20 mouse cellular contexts compared by ENCODE assay signal in genomic region chr9:31775956-31776355, GRCm38 (mm10).
A peak's percentile ranks its signal among the peaks of the same experiment; 100 is the strongest.
DNase-seq lines count a peak whose midpoint lies in the region; ATAC-seq and TF ChIP-seq lines count a peak whose summit lies in the region.
"Had no signal": no experiment of that assay in that cellular context is flagged by ENCODE, and none has a peak within 500 bp of the region (broad histone marks: within the 10 kb centered on the region; RNA-seq: fewer than 3 reads in every experiment).

No protein-coding gene starts in this region.

- no peak overlapping the region for H3K27ac ChIP-seq in heart, embryonic 11.5 days (ENCODE audit: low read depth, low read length)
- no peak overlapping the region for H3K27ac ChIP-seq in hindbrain, postnatal 0 days
- no peak overlapping the region for H3K27ac ChIP-seq in hindbrain, embryonic 11.5 days (ENCODE audit: low read depth, low read length)
- H3K27ac ChIP-seq in midbrain, postnatal 0 days (ENCODE audit: low read depth, low read length) = no peak overlapping the region
- H3K27ac ChIP-seq in midbrain, embryonic 10.5 days (replicated peaks) = no peak overlapping the region
- H3K27ac ChIP-seq: embryonic facial prominence, embryonic 13.5 days; forebrain, embryonic 12.5 days; gastrocnemius, adult 2 months; heart, embryonic 10.5 days; heart, embryonic 15.5 days; hindbrain, embryonic 13.5 days; intestine, embryonic 15.5 days had no signal

- no peak overlapping the region for H3K4me2 ChIP-seq in heart, embryonic 11.5 days
- H3K4me2 ChIP-seq in hindbrain, postnatal 0 days (ENCODE audit: low read depth, low read length) = no peak overlapping the region
- H3K4me2 ChIP-seq in hindbrain, embryonic 11.5 days (replicated peaks; ENCODE audit: low read depth, low read length) = no peak overlapping the region
- H3K4me2 ChIP-seq in midbrain, postnatal 0 days (ENCODE audit: low read depth, low read length, poor library complexity, severe bottlenecking) = no peak overlapping the region
- H3K4me2 ChIP-seq: embryonic facial prominence, embryonic 13.5 days; forebrain, embryonic 12.5 days; heart, embryonic 15.5 days; hindbrain, embryonic 13.5 days; intestine, embryonic 15.5 days had no signal

- H3K4me3 ChIP-seq in heart, embryonic 11.5 days (ENCODE audit: low read depth, low read length) = no peak overlapping the region
- H3K4me3 ChIP-seq in hindbrain, postnatal 0 days (ENCODE audit: low read length) = no peak overlapping the region
- H3K4me3 ChIP-seq in hindbrain, embryonic 11.5 days (ENCODE audit: low read depth, low read length) = no peak overlapping the region
- H3K4me3 ChIP-seq in midbrain, postnatal 0 days (ENCODE audit: low read depth, low read length) = no peak overlapping the region
- no peak overlapping the region for H3K4me3 ChIP-seq in midbrain, embryonic 10.5 days
- H3K4me3 ChIP-seq: embryonic facial prominence, embryonic 13.5 days; forebrain, embryonic 12.5 days; gastrocnemius, adult 2 months; heart, embryonic 10.5 days; heart, embryonic 15.5 days; hindbrain, embryonic 13.5 days; intestine, embryonic 15.5 days had no signal

- ATAC-seq in heart, embryonic 11.5 days (replicated peaks; ENCODE audit: insufficient number of reproducible peaks, low FRiP score, low TSS enrichment) = no peak
- ATAC-seq in hindbrain, postnatal 0 days = no peak
- ATAC-seq in hindbrain, embryonic 11.5 days (ENCODE audit: low FRiP score) = no peak
- no peak for ATAC-seq in midbrain, postnatal 0 days (ENCODE audit: low FRiP score)
- ATAC-seq: activated CD4-positive, CD25-positive, alpha-beta regulatory T cell, adult 4 months; intestine, embryonic 15.5 days had no signal

- H3K9me3 ChIP-seq in heart, embryonic 11.5 days (replicated peaks; ENCODE audit: control insufficient read depth, low read length) = no peaks in the 10 kb centered on the region
- H3K9me3 ChIP-seq in hindbrain, postnatal 0 days (ENCODE audit: low read length) = no peaks in the 10 kb centered on the region
- no peaks in the 10 kb centered on the region for H3K9me3 ChIP-seq in hindbrain, embryonic 11.5 days (ENCODE audit: control insufficient read depth, low read length)
- H3K9me3 ChIP-seq in midbrain, postnatal 0 days (ENCODE audit: low read length) = no peaks in the 10 kb centered on the region
- no peaks in the 10 kb centered on the region for H3K9me3 ChIP-seq in midbrain, embryonic 10.5 days (replicated peaks)
- H3K9me3 ChIP-seq: embryonic facial prominence, embryonic 13.5 days; forebrain, embryonic 12.5 days; heart, embryonic 10.5 days; heart, embryonic 15.5 days; hindbrain, embryonic 13.5 days; intestine, embryonic 15.5 days had no signal

- H3K9ac ChIP-seq in heart, embryonic 11.5 days (ENCODE audit: low read depth, low read length) = no peak overlapping the region
- H3K9ac ChIP-seq in hindbrain, postnatal 0 days (replicated peaks; ENCODE audit: low read length) = no peak overlapping the region
- H3K9ac ChIP-seq in hindbrain, embryonic 11.5 days (ENCODE audit: low read depth, low read length) = no peak overlapping the region
- no peak overlapping the region for H3K9ac ChIP-seq in midbrain, postnatal 0 days (replicated peaks; ENCODE audit: low read length, poor library complexity, severe bottlenecking)
- H3K9ac ChIP-seq: embryonic facial prominence, embryonic 13.5 days; forebrain, embryonic 12.5 days; heart, embryonic 15.5 days; hindbrain, embryonic 13.5 days; intestine, embryonic 15.5 days had no signal

- no peaks in the 10 kb centered on the region for H3K4me1 ChIP-seq in heart, embryonic 11.5 days (ENCODE audit: control insufficient read depth, insufficient read depth, low read length)
- H3K4me1 ChIP-seq in hindbrain, postnatal 0 days (ENCODE audit: insufficient read depth, low read length) = no peaks in the 10 kb centered on the region
- H3K4me1 ChIP-seq in hindbrain, embryonic 11.5 days (replicated peaks; ENCODE audit: control insufficient read depth, insufficient read depth, low read length) = no peaks in the 10 kb centered on the region
- H3K4me1 ChIP-seq in midbrain, postnatal 0 days (ENCODE audit: insufficient read depth, low read length) = no peaks in the 10 kb centered on the region
- no peaks in the 10 kb centered on the region for H3K4me1 ChIP-seq in midbrain, embryonic 10.5 days
- H3K4me1 ChIP-seq: embryonic facial prominence, embryonic 13.5 days; forebrain, embryonic 12.5 days; heart, embryonic 10.5 days; heart, embryonic 15.5 days; hindbrain, embryonic 13.5 days; intestine, embryonic 15.5 days had no signal

- no peaks in the 10 kb centered on the region for H3K36me3 ChIP-seq in heart, embryonic 11.5 days (ENCODE audit: control insufficient read depth, insufficient read depth, low read length)
- H3K36me3 ChIP-seq in hindbrain, postnatal 0 days (ENCODE audit: insufficient read depth, low read length) = no peaks in the 10 kb centered on the region
- no peaks in the 10 kb centered on the region for H3K36me3 ChIP-seq in hindbrain, embryonic 11.5 days (ENCODE audit: control insufficient read depth, insufficient read depth, low read length)
- no peaks in the 10 kb centered on the region for H3K36me3 ChIP-seq in midbrain, postnatal 0 days (ENCODE audit: insufficient read depth, low read length)
- H3K36me3 ChIP-seq in midbrain, embryonic 10.5 days = no peaks in the 10 kb centered on the region
- H3K36me3 ChIP-seq: embryonic facial prominence, embryonic 13.5 days; forebrain, embryonic 12.5 days; heart, embryonic 10.5 days; heart, embryonic 15.5 days; hindbrain, embryonic 13.5 days; intestine, embryonic 15.5 days had no signal

- no peak for TF ChIP-seq CTCF in hindbrain, postnatal 0 days (IDR thresholded peaks at IDR 0.05; ENCODE audit: low read depth)
- TF ChIP-seq CTCF in midbrain, postnatal 0 days (IDR thresholded peaks at IDR 0.05) = no peak

- DNase-seq in heart, adult 18-20 months = peak; percentile 6 to 11
- peak; percentile 59 for DNase-seq in hindbrain, postnatal 0 days (ENCODE audit: low spot score)
- DNase-seq in hindbrain, embryonic 11.5 days (ENCODE audit: low spot score) = no peak
- DNase-seq in midbrain, postnatal 0 days (ENCODE audit: low spot score) = peak; percentile 54
- DNase-seq in midbrain, embryonic 10.5 days (ENCODE audit: low spot score) = no peak
- no peak for DNase-seq in gastrocnemius, postnatal 10 days
- DNase-seq: adrenal gland, postnatal 14 days; cerebellum, adult 2 months; cerebellum, postnatal 25 days; gastrocnemius, adult 2 months; heart, postnatal 4 days; kidney, adult 18-20 months had no signal

- WGBS in heart, embryonic 11.5 days (ENCODE audit: insufficient replicate concordance) = 74% methylated on average over 3 of the region's 3 CpGs
- 36% methylated on average over 3 of the region's 3 CpGs for WGBS in hindbrain, postnatal 0 days
- 92% methylated on average over 3 of the region's 3 CpGs for WGBS in hindbrain, embryonic 11.5 days
- 65% methylated on average over 3 of the region's 3 CpGs for WGBS in midbrain, postnatal 0 days
- WGBS in midbrain, embryonic 10.5 days = 90% methylated on average over 3 of the region's 3 CpGs

- no peaks in the 10 kb centered on the region for H3K27me3 ChIP-seq in heart, embryonic 11.5 days (ENCODE audit: control insufficient read depth, insufficient read depth, low read length)
- H3K27me3 ChIP-seq in hindbrain, postnatal 0 days (ENCODE audit: insufficient read depth, low read length) = no peaks in the 10 kb centered on the region
- no peaks in the 10 kb centered on the region for H3K27me3 ChIP-seq in hindbrain, embryonic 11.5 days (ENCODE audit: control insufficient read depth, insufficient read depth, low read length)
- H3K27me3 ChIP-seq in midbrain, postnatal 0 days (ENCODE audit: insufficient read depth, low read length) = no peaks in the 10 kb centered on the region
- H3K27me3 ChIP-seq in midbrain, embryonic 10.5 days (ENCODE audit: low read depth, poor library complexity, severe bottlenecking) = no peaks in the 10 kb centered on the region
- H3K27me3 ChIP-seq: embryonic facial prominence, embryonic 13.5 days; forebrain, embryonic 12.5 days; heart, embryonic 15.5 days; hindbrain, embryonic 13.5 days; intestine, embryonic 15.5 days had no signal

Comparison
In these comparisons a context has a peak if more than half of its experiments do, and no peak if none do; other contexts are left out.
1. DNase-seq: peak in heart, adult 18-20 months (2 of 2), hindbrain, postnatal 0 days (single experiment) and midbrain, postnatal 0 days (single experiment); none in hindbrain, embryonic 11.5 days (single experiment), midbrain, embryonic 10.5 days (single experiment) and gastrocnemius, postnatal 10 days (single experiment).